Mouse (Mus musculus): ENCODE data around the gene Cib4. TPM values are rescaled to one million over a fixed set of nuclear protein-coding genes. Genes with fewer than 3 reads are reported as not detected.

Cib4 gene
- polyA plus RNA-seq, 1 experiment from 2014 or later, result not detected

DNA sequence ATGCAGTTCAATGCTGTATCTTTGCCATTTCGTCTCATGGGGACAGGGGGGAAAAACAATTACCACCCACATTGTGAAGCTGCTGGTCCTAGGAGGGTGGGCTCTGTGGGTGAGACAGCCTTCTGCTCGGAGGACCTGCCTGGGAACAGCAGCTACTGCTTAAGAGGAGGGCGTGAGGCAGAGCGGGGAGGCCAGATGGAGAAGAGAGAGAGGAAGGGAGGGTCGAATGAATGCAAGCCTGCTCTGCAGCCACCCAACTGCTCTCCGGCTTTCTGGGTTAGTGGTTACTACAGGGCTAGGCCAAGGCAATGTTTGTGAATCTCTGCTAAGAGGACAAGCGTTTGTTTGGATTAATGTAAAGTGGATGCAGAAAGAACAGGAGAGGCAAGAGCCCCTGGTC lies 26.1 kb downstream of the Cib4 start:
- TF ChIP-seq CTCF (IDR thresholded peaks at IDR 0.05; ENCODE audit: low read depth), result no peak
- ATAC-seq (ENCODE audit: insufficient read depth) (peak; percentile 63; the same call in 1 of the 2 replicates), DNase-seq (peak; percentile 46)
- no peaks in the 10 kb centered on the region for H3K36me3 ChIP-seq (ENCODE audit: insufficient read depth)
- no peak overlapping the region for H3K9ac ChIP-seq
- 17% methylated on average over 7 of the region's 7 CpGs for WGBS
- H3K4me2 ChIP-seq, result no peak overlapping the region
- H3K4me1 ChIP-seq (ENCODE audit: insufficient read depth), result peaks cover 20% of the 10 kb centered on the region
- H3K9me3 ChIP-seq (ENCODE audit: low read depth, low read length), result no peaks in the 10 kb centered on the region
- peak overlapping the region; percentile 84 for H3K27ac ChIP-seq (ENCODE audit: low read depth)
- H3K4me3 ChIP-seq (ENCODE audit: low read depth, low read length), result no peak overlapping the region
- H3K27me3 ChIP-seq (ENCODE audit: insufficient read depth, low read length), result no peaks in the 10 kb centered on the region

DNA sequence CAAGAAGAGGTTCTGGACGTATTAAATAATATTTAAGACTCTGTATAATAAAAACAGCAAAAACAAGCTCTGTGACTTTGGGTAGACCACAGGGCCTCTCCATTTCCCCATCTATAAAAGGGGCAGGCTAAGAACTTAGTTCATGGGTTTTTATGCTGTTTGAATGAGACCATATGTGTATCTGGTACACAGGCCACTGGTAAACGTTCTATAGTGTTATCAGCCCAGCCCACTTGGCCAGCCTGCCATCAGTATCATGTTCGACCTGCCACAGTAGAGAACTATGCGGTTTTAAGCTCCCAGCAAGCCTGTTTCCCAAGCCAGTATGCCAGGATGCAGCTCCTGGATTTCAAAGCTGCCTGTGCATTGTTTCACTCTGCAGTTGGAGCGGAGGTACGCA lies 27.1 kb downstream of the Cib4 start:
- no peaks in the 10 kb centered on the region for H3K36me3 ChIP-seq (ENCODE audit: insufficient read depth)
- ATAC-seq (ENCODE audit: insufficient read depth) (no peak), DNase-seq (no peak)
- no peaks in the 10 kb centered on the region for H3K9me3 ChIP-seq (ENCODE audit: low read depth, low read length)
- no peak overlapping the region; the same call in 1 of the 2 replicates for H3K9ac ChIP-seq
- H3K4me1 ChIP-seq (ENCODE audit: insufficient read depth), result peaks cover 20% of the 10 kb centered on the region
- no peak overlapping the region for H3K4me2 ChIP-seq
- no peaks in the 10 kb centered on the region for H3K27me3 ChIP-seq (ENCODE audit: insufficient read depth, low read length)
- H3K4me3 ChIP-seq (ENCODE audit: low read depth, low read length), result no peak overlapping the region
- no peak for TF ChIP-seq CTCF (IDR thresholded peaks at IDR 0.05; ENCODE audit: low read depth)
- WGBS, result 57% methylated on average over 6 of the region's 6 CpGs
- H3K27ac ChIP-seq (ENCODE audit: low read depth), result peak overlapping the region; percentile 84

DNA sequence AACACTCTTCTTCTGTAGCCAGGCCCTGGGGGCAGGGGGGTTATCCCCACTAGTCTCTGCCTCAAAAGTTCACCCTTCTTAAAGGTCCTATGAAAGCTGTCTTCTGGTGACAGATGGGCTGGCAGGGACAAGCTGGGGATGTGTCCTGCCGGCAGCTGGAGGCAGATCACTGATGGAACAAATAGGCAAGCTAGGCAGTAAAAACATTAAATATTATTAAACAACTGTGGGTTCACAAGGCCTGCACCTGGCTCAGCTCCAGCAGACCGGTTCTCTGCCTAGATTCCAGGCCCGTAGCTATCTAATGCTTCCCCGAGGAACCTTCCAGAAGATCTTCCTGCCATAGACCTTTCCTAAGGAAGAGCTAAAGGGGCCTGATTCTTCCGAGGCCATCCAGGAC lies 27.5 kb downstream of the Cib4 start:
- H3K27me3 ChIP-seq (ENCODE audit: insufficient read depth, low read length), result no peaks in the 10 kb centered on the region
- no peak for TF ChIP-seq CTCF (IDR thresholded peaks at IDR 0.05; ENCODE audit: low read depth)
- no peaks in the 10 kb centered on the region for H3K9me3 ChIP-seq (ENCODE audit: low read depth, low read length)
- H3K4me1 ChIP-seq (ENCODE audit: insufficient read depth), result peaks cover 20% of the 10 kb centered on the region
- 34% methylated on average over 5 of the region's 5 CpGs for WGBS
- H3K36me3 ChIP-seq (ENCODE audit: insufficient read depth), result no peaks in the 10 kb centered on the region
- no peak overlapping the region for H3K4me3 ChIP-seq (ENCODE audit: low read depth, low read length)
- no peak overlapping the region for H3K4me2 ChIP-seq
- H3K27ac ChIP-seq (ENCODE audit: low read depth), result peak overlapping the region; percentile 84
- ATAC-seq (ENCODE audit: insufficient read depth), result peak; percentile 67
- peak; percentile 86 for DNase-seq
- H3K9ac ChIP-seq, result 0 out of 2 replicates have a peak overlapping the region, but pooled peaks have one; percentile 13

DNA sequence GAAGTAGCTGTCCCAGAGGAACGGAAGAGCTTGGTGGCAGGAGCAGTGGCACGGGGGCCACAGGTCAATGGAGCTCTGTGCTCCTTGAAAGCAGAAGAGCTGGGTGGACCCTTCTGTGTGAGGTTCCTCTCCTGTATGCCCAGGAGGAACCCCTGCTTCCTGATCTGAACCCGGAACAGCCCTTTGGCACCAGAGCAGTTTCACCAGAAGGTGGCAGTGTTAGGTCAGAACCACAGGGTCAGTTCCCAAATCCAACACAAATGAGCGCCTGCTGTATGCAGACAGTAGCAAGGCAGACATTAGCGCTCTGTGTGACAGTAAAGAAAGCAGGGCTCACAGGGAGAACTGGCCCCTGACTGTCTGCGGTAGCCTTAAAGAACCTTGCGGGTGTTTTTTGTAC lies 29.3 kb downstream of the Cib4 start:
- H3K4me1 ChIP-seq (ENCODE audit: insufficient read depth), result peaks cover 20% of the 10 kb centered on the region
- no peak overlapping the region for H3K27ac ChIP-seq (ENCODE audit: low read depth)
- DNase-seq, result peak; percentile 76
- H3K27me3 ChIP-seq (ENCODE audit: insufficient read depth, low read length), result no peaks in the 10 kb centered on the region
- ATAC-seq (ENCODE audit: insufficient read depth), result no peak
- TF ChIP-seq CTCF (IDR thresholded peaks at IDR 0.05; ENCODE audit: low read depth), result peak; percentile 86
- no peak overlapping the region for H3K4me3 ChIP-seq (ENCODE audit: low read depth, low read length)
- H3K9ac ChIP-seq, result no peak overlapping the region
- 64% methylated on average over 7 of the region's 7 CpGs for WGBS
- no peaks in the 10 kb centered on the region for H3K36me3 ChIP-seq (ENCODE audit: insufficient read depth)
- no peaks in the 10 kb centered on the region for H3K9me3 ChIP-seq (ENCODE audit: low read depth, low read length)
- no peak overlapping the region for H3K4me2 ChIP-seq

DNA sequence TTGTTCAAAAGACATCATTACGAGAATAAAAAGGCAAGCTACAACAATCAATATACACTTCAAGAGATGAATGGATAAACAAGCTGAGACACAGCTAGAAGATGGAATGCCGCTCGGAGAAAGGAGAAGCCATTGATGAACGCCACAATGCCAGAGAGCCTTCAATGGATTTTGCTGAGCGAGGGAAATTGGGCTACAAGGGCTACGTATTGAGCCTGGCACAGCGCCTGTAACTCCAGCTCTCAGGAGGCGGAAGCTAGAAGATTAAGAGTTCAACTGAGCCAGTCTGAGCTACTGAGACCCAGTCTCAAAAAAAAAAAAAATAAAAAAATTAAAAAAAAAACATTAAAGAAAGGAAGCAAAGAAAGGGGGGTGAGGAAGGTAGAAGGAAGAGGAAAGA lies 32.5 kb downstream of the Cib4 start:
- no peaks in the 10 kb centered on the region for H3K27me3 ChIP-seq (ENCODE audit: insufficient read depth, low read length)
- no peak for TF ChIP-seq CTCF (IDR thresholded peaks at IDR 0.05; ENCODE audit: low read depth)
- WGBS, result 66% methylated on average over 8 of the region's 8 CpGs
- no peak overlapping the region for H3K27ac ChIP-seq (ENCODE audit: low read depth)
- H3K36me3 ChIP-seq (ENCODE audit: insufficient read depth), result no peaks in the 10 kb centered on the region
- H3K4me2 ChIP-seq, result no peak overlapping the region
- peaks cover 7% of the 10 kb centered on the region for H3K4me1 ChIP-seq (ENCODE audit: insufficient read depth)
- ATAC-seq (ENCODE audit: insufficient read depth), result no peak
- no peak overlapping the region for H3K4me3 ChIP-seq (ENCODE audit: low read depth, low read length)
- no peak overlapping the region for H3K9ac ChIP-seq
- DNase-seq, result peak; percentile 45
- no peaks in the 10 kb centered on the region for H3K9me3 ChIP-seq (ENCODE audit: low read depth, low read length)

DNA sequence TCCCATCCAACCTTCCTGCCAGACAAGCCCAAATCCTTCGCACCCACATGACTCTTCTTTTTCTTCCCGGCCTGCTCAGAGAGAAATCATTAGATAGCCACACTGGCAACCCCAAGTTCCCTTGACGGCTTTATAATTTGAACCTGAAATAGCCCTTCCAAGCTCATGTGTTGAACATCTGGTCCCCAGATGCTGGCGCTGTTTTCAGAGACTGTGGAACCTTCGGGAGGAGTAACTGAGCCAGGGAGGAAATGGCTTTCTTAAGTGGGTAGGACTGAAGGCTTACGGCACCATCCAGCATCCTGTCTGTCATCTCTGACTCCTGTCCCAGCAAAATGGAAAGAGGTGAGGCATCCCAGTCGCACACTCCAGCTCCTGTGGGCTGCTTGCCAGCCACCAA lies 48.3 kb downstream of the Cib4 start:
- H3K27ac ChIP-seq (ENCODE audit: low read depth), result no peak overlapping the region
- H3K27me3 ChIP-seq (ENCODE audit: insufficient read depth, low read length), result no peaks in the 10 kb centered on the region
- no peak overlapping the region for H3K9ac ChIP-seq
- DNase-seq, result no peak
- H3K36me3 ChIP-seq (ENCODE audit: insufficient read depth), result no peaks in the 10 kb centered on the region
- no peaks in the 10 kb centered on the region for H3K9me3 ChIP-seq (ENCODE audit: low read depth, low read length)
- H3K4me3 ChIP-seq (ENCODE audit: low read depth, low read length), result no peak overlapping the region
- no peaks in the 10 kb centered on the region for H3K4me1 ChIP-seq (ENCODE audit: insufficient read depth)
- H3K4me2 ChIP-seq, result no peak overlapping the region
- TF ChIP-seq CTCF (IDR thresholded peaks at IDR 0.05; ENCODE audit: low read depth), result no peak
- ATAC-seq (ENCODE audit: insufficient read depth), result no peak
- WGBS, result 48% methylated on average over 7 of the region's 7 CpGs

DNA sequence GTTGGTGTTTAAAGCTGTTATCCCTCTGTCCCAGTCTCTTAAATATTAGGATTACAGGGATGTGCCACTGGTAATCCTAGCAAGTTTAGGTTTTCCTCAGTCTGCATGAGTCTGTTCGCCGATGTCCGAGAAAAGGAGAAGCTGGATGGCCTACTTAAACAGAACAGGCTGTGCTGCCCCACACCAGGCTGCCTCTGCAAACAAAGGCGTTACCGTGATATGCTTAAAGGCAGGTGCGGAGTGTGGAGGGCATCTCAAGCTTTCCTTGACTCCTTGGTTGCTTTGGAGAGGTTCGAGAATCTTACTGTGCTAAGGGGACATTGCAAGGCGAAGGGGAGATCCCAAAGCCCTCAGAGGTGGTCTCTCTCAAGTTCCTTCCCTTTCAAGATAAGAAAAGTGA lies 48.8 kb downstream of the Cib4 start:
- DNase-seq, result no peak
- no peak for ATAC-seq (ENCODE audit: insufficient read depth)
- H3K9me3 ChIP-seq (ENCODE audit: low read depth, low read length), result no peaks in the 10 kb centered on the region
- H3K36me3 ChIP-seq (ENCODE audit: insufficient read depth), result no peaks in the 10 kb centered on the region
- H3K4me1 ChIP-seq (ENCODE audit: insufficient read depth), result no peaks in the 10 kb centered on the region
- H3K4me2 ChIP-seq, result no peak overlapping the region
- no peak overlapping the region for H3K27ac ChIP-seq (ENCODE audit: low read depth)
- H3K27me3 ChIP-seq (ENCODE audit: insufficient read depth, low read length), result no peaks in the 10 kb centered on the region
- H3K4me3 ChIP-seq (ENCODE audit: low read depth, low read length), result no peak overlapping the region
- no peak for TF ChIP-seq CTCF (IDR thresholded peaks at IDR 0.05; ENCODE audit: low read depth)
- no peak overlapping the region for H3K9ac ChIP-seq
- WGBS, result 54% methylated on average over 8 of the region's 8 CpGs

DNA sequence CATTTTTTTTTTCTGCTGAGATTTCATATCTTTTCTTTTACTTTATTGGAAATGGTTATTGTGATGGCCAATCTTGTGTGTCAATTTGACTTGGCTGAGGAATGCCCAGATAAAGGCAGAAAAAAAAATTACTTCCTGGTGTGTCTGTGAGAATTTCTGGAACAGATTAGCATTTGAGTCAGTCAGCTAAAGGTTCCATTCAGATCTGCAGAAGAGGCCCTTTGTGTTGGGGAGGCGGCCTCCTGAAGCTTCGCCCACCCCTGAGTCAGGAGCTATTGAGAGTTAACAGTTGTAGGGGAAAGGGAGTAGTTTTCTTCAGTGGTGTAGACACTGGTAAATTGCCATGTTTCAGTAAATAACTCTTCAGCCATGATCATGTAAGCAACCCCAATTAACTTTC lies 50.3 kb downstream of the Cib4 start:
- no peak overlapping the region for H3K4me3 ChIP-seq (ENCODE audit: low read depth, low read length)
- no peak overlapping the region for H3K27ac ChIP-seq (ENCODE audit: low read depth)
- no peak for TF ChIP-seq CTCF (IDR thresholded peaks at IDR 0.05; ENCODE audit: low read depth)

More for the DNA sequence above, 50.3 kb downstream of the Cib4 start:
- no peak overlapping the region for H3K9ac ChIP-seq
- WGBS, result 82% methylated on average over 2 of the region's 2 CpGs
- H3K9me3 ChIP-seq (ENCODE audit: low read depth, low read length), result no peaks in the 10 kb centered on the region
- H3K27me3 ChIP-seq (ENCODE audit: insufficient read depth, low read length), result no peaks in the 10 kb centered on the region
- H3K4me1 ChIP-seq (ENCODE audit: insufficient read depth), result peaks cover 5% of the 10 kb centered on the region
- ATAC-seq (ENCODE audit: insufficient read depth) (no peak), DNase-seq (no peak)
- H3K36me3 ChIP-seq (ENCODE audit: insufficient read depth), result no peaks in the 10 kb centered on the region
- no peak overlapping the region for H3K4me2 ChIP-seq

Measured in lung, embryonic 14.5 days (tissue).